Mouse (Mus musculus) CH12.LX (cell line): ENCODE results near the gene Foxk1. TPM values are rescaled to one million over a fixed set of nuclear protein-coding genes. Genes with fewer than 3 reads are reported as not detected.
A peak's percentile ranks its signal among the peaks of the same experiment; 100 is the strongest.

Experiments used
- DNase-seq: peaks from one replicate; pipeline ENCODE4 v3.0.0-alpha.2; 2013; ENCODE audit errors: extremely low read depth
- H3K27ac ChIP-seq: 2 replicates; pipeline ENCODE4 v1.5.1; 2012; ENCODE audit warnings: low read depth, mild to moderate bottlenecking, control low read depth, moderate library complexity; ENCODE audit not compliant: insufficient read depth
- H3K27me3 ChIP-seq: replicated peaks from 2 replicates; pipeline ENCODE3; 2012; ENCODE audit warnings: inconsistent platforms
- H3K36me3 ChIP-seq, 2 experiments: replicated peaks in 1 of 2; 2 replicates each; pipeline versions ENCODE3 to v1.6.1; 2012; ENCODE audit warnings: inconsistent platforms in 1 of 2, low read length in 1 of 2, mild to moderate bottlenecking in 1 of 2, mixed read lengths in 1 of 2, moderate library complexity in 1 of 2; ENCODE audit not compliant: control insufficient read depth in 1 of 2, insufficient read depth in 1 of 2
- H3K4me1 ChIP-seq, 2 experiments: 2 replicates each; pipeline ENCODE4 v1.6.1; 2012; ENCODE audit warnings: inconsistent platforms in 1 of 2, moderate library complexity in 1 of 2; ENCODE audit not compliant: insufficient read depth in 2 of 2, control insufficient read depth in 1 of 2
- H3K4me2 ChIP-seq: 2 replicates; pipeline ENCODE4 v1.6.1; 2012; ENCODE audit warnings: low read depth, mild to moderate bottlenecking, control low read depth; ENCODE audit not compliant: poor library complexity, insufficient read depth, severe bottlenecking
- H3K4me3 ChIP-seq, 3 experiments: fragments of 150-350 bp in 1 of 3; sonication (generic) in 1 of 3; replicated peaks in 1 of 3; 2 replicates each; pipeline versions ENCODE3 to v1.5.1; 2011 to 2012; ENCODE audit warnings: low read depth in 2 of 3, low read length in 2 of 3, mild to moderate bottlenecking in 2 of 3, moderate library complexity in 2 of 3, control low read depth in 1 of 3, improper control_type of control experiment in 1 of 3, inconsistent platforms in 1 of 3, mixed read lengths in 1 of 3; ENCODE audit not compliant: poor library complexity in 1 of 3
- H3K79me2 ChIP-seq: replicated peaks from 2 replicates; pipeline ENCODE4 v1.6.1; 2012; ENCODE audit warnings: mild to moderate bottlenecking, moderate library complexity; ENCODE audit not compliant: control insufficient read depth, poor library complexity, insufficient read depth, severe bottlenecking; ENCODE audit errors: extremely low read depth
- H3K9ac ChIP-seq: 2 replicates; pipeline ENCODE4 v1.6.1; 2012; ENCODE audit warnings: low read depth, mild to moderate bottlenecking, control low read depth, moderate library complexity; ENCODE audit not compliant: insufficient read depth
- H3K9me3 ChIP-seq: replicated peaks from 2 replicates; pipeline ENCODE3; 2012; ENCODE audit warnings: low read length, inconsistent platforms, mixed read lengths
- BHLHE40 ChIP-seq: IDR thresholded peaks from 2 replicates; pipeline ENCODE4 v1.6.1; 2011; ENCODE audit warnings: mild to moderate bottlenecking, low read depth, low read length, improper control_type of control experiment
- CHD1 ChIP-seq: IDR thresholded peaks from 2 replicates; pipeline ENCODE4 v1.6.1; 2012; ENCODE audit warnings: low read depth, low read length, improper control_type of control experiment, inconsistent platforms
- CHD2 ChIP-seq: IDR thresholded peaks from 2 replicates; pipeline ENCODE4 v1.6.1; 2011; ENCODE audit warnings: low read length, improper control_type of control experiment
- CTCF ChIP-seq, 2 experiments: IDR thresholded peaks in 1 of 2; conservative IDR thresholded peaks in 1 of 2; 2 replicates each; pipeline ENCODE4 v1.5.1; 2011 to 2012; ENCODE audit warnings: low read depth in 2 of 2, low read length in 2 of 2, improper control_type of control experiment in 1 of 2, inconsistent platforms in 1 of 2, mild to moderate bottlenecking in 1 of 2, moderate library complexity in 1 of 2
- E2F4 ChIP-seq: IDR thresholded peaks from 2 replicates; pipeline ENCODE4 v1.6.1; 2011; ENCODE audit warnings: low read depth, low read length, improper control_type of control experiment; ENCODE audit not compliant: insufficient replicate concordance
- ELF1 ChIP-seq: IDR thresholded peaks from 2 replicates; pipeline ENCODE4 v1.6.1; 2014; ENCODE audit warnings: low read depth, mild to moderate bottlenecking, inconsistent platforms, low read length, improper control_type of control experiment
- EP300 ChIP-seq: IDR thresholded peaks from 2 replicates; pipeline ENCODE4 v1.6.1; 2011; ENCODE audit warnings: low read length, improper control_type of control experiment
- ETS1 ChIP-seq: conservative IDR thresholded peaks from 2 replicates; pipeline ENCODE4 v1.6.1; 2012; ENCODE audit warnings: low read depth, mild to moderate bottlenecking, inconsistent platforms, low read length, improper control_type of control experiment, moderate library complexity
- GABPA ChIP-seq: IDR thresholded peaks from 2 replicates; pipeline ENCODE4 v1.6.1; 2012; ENCODE audit warnings: low read depth, low read length, improper control_type of control experiment, inconsistent platforms; ENCODE audit not compliant: insufficient replicate concordance
- HCFC1 ChIP-seq: IDR thresholded peaks from 2 replicates; pipeline ENCODE4 v1.6.1; 2012; ENCODE audit warnings: low read depth, mild to moderate bottlenecking, inconsistent platforms, low read length, improper control_type of control experiment
- IRF4 ChIP-seq: IDR thresholded peaks from 2 replicates; pipeline ENCODE4 v1.6.1; 2014; ENCODE audit warnings: low read depth, mild to moderate bottlenecking, inconsistent platforms, low read length, improper control_type of control experiment
- JUN ChIP-seq: IDR thresholded peaks from 2 replicates; pipeline ENCODE4 v1.6.1; 2011; ENCODE audit warnings: low read depth, mild to moderate bottlenecking, low read length, improper control_type of control experiment, moderate library complexity; ENCODE audit not compliant: insufficient read depth
- JUND ChIP-seq: conservative IDR thresholded peaks from 2 replicates; pipeline ENCODE4 v1.6.1; 2011; ENCODE audit warnings: low read depth, low read length, improper control_type of control experiment
- KAT2A ChIP-seq: IDR thresholded peaks from 2 replicates; pipeline ENCODE4 v1.6.1; 2012; ENCODE audit warnings: low read length, improper control_type of control experiment, inconsistent platforms; ENCODE audit not compliant: insufficient replicate concordance
- MAFK ChIP-seq: IDR thresholded peaks from 2 replicates; pipeline ENCODE4 v1.6.1; 2011; ENCODE audit warnings: low read length, improper control_type of control experiment; ENCODE audit not compliant: insufficient replicate concordance
- MAX ChIP-seq: IDR thresholded peaks from 2 replicates; pipeline ENCODE4 v1.6.1; 2011; ENCODE audit warnings: low read length, improper control_type of control experiment
- MAZ ChIP-seq: IDR thresholded peaks from 2 replicates; pipeline ENCODE4 v1.6.1; 2012; ENCODE audit warnings: low read depth, mild to moderate bottlenecking, inconsistent platforms, low read length, improper control_type of control experiment, moderate library complexity
- MEF2A ChIP-seq: IDR thresholded peaks from 2 replicates; pipeline ENCODE4 v1.6.1; 2014; ENCODE audit warnings: low read depth, mild to moderate bottlenecking, inconsistent platforms, low read length, improper control_type of control experiment, borderline replicate concordance
- MXI1 ChIP-seq: IDR thresholded peaks from 2 replicates; pipeline ENCODE4 v1.6.1; 2011; ENCODE audit warnings: mild to moderate bottlenecking, low read depth, low read length, improper control_type of control experiment
- MYC ChIP-seq: IDR thresholded peaks from 2 replicates; pipeline ENCODE4 v1.6.1; 2011; ENCODE audit warnings: low read depth, mild to moderate bottlenecking, improper control_type of control experiment, low read length
- NELFE ChIP-seq: IDR thresholded peaks from 2 replicates; pipeline ENCODE4 v1.6.1; 2011; ENCODE audit warnings: low read depth, low read length, improper control_type of control experiment
- NRF1 ChIP-seq: IDR thresholded peaks from 2 replicates; pipeline ENCODE4 v1.6.1; 2014; ENCODE audit warnings: low read depth, mild to moderate bottlenecking, inconsistent platforms, low read length, improper control_type of control experiment, moderate library complexity
- PAX5 ChIP-seq: IDR thresholded peaks from 2 replicates; pipeline ENCODE4 v1.6.1; 2012; ENCODE audit warnings: low read length, inconsistent platforms, mixed read lengths
- POLR2A ChIP-seq: IDR thresholded peaks from 2 replicates; pipeline ENCODE4 v1.6.1; 2011; ENCODE audit warnings: low read depth, mild to moderate bottlenecking, improper control_type of control experiment, low read length
- POLR2AphosphoS2 ChIP-seq: IDR thresholded peaks from 2 replicates; pipeline ENCODE4 v1.6.1; 2011; ENCODE audit warnings: low read depth, low read length, improper control_type of control experiment
- RAD21 ChIP-seq: IDR thresholded peaks from 2 replicates; pipeline ENCODE4 v1.6.1; 2011; ENCODE audit warnings: low read depth, mild to moderate bottlenecking, low read length, improper control_type of control experiment, moderate library complexity
- RCOR1 ChIP-seq: conservative IDR thresholded peaks from 2 replicates; pipeline ENCODE4 v1.6.1; 2012; ENCODE audit warnings: low read depth, mild to moderate bottlenecking, inconsistent platforms, low read length, improper control_type of control experiment
- SIN3A ChIP-seq: IDR thresholded peaks from 2 replicates; pipeline ENCODE4 v1.6.1; 2012; ENCODE audit warnings: low read length, improper control_type of control experiment, inconsistent platforms
- SMC3 ChIP-seq: IDR thresholded peaks from 2 replicates; pipeline ENCODE4 v1.6.1; 2011; ENCODE audit warnings: low read depth, low read length, improper control_type of control experiment
- TBP ChIP-seq: conservative IDR thresholded peaks from 2 replicates; pipeline ENCODE4 v1.6.1; 2011; ENCODE audit warnings: low read depth, low read length, improper control_type of control experiment
- TCF12 ChIP-seq: IDR thresholded peaks from 2 replicates; pipeline ENCODE4 v1.6.1; 2014; ENCODE audit warnings: low read depth, mild to moderate bottlenecking, inconsistent platforms, low read length, improper control_type of control experiment
- UBTF ChIP-seq: IDR thresholded peaks from 2 replicates; pipeline ENCODE4 v1.6.1; 2012; ENCODE audit warnings: low read depth, mild to moderate bottlenecking, inconsistent platforms, low read length, improper control_type of control experiment, moderate library complexity
- USF1 ChIP-seq: IDR thresholded peaks from 2 replicates; pipeline ENCODE4 v1.6.1; 2014; ENCODE audit warnings: low read depth, mild to moderate bottlenecking, inconsistent platforms, low read length, improper control_type of control experiment
- USF2 ChIP-seq: conservative IDR thresholded peaks from 2 replicates; pipeline ENCODE4 v1.6.1; 2011; ENCODE audit warnings: low read depth, low read length, improper control_type of control experiment
- ZC3H11A ChIP-seq: IDR thresholded peaks from 2 replicates; pipeline ENCODE4 v1.6.1; 2012; ENCODE audit warnings: low read depth, mild to moderate bottlenecking, inconsistent platforms, low read length, improper control_type of control experiment
- ZKSCAN1 ChIP-seq: IDR thresholded peaks from 2 replicates; pipeline ENCODE4 v1.6.1; 2012; ENCODE audit warnings: low read depth, inconsistent platforms, low read length, improper control_type of control experiment, borderline replicate concordance
- ZMIZ1 ChIP-seq: IDR thresholded peaks from 2 replicates; pipeline ENCODE4 v1.6.1; 2012; ENCODE audit warnings: low read depth, mild to moderate bottlenecking, inconsistent platforms, low read length, improper control_type of control experiment
- ZNF384 ChIP-seq: IDR thresholded peaks from 2 replicates; pipeline ENCODE4 v1.6.1; 2012; ENCODE audit warnings: low read depth, low read length, improper control_type of control experiment, inconsistent platforms
- dilution Hi-C: fragments of 300-500 bp; cut with MboI; formaldehyde crosslinking; loops from 2 replicates; pipeline ENCODE4 v1.14.3; 2020; ENCODE audit warnings: low sequenced_read_pairs; ENCODE audit not compliant: extremely low pct_unique_long_range_greater_than_20kb, extremely low pct_ligation_motif_present
- in situ Hi-C: fragments of 300-500 bp; cut with MboI; formaldehyde crosslinking; loops from 3 replicates; pipeline ENCODE4 v1.14.3; 2019; ENCODE audit warnings: low sequenced_read_pairs, low pct_ligation_motif_present, low pct_unique_long_range_greater_than_20kb, mixed read lengths
- polyA plus RNA-seq: library from polyadenylated mRNA; unstranded; fragments of >175 nt; gene quantifications from 2 replicates; pipeline ENCODE4 v1.2.1, GENCODE M21; 2012; ENCODE audit warnings: low read depth; ENCODE audit not compliant: insufficient read length
- total RNA-seq, 2 experiments: library from RNA; depleted of rRNA; stranded (reverse); fragments of 300-350 nt in 1 of 2; fragments of >200 nt in 1 of 2; gene quantifications; 2 replicates each; pipeline ENCODE4 v1.2.3; 2012 to 2014

Gene Foxk1
- total RNA-seq (2012; rRNA removed) (10.9 and 11.3 TPM in 2 replicates), total RNA-seq (2014; rRNA removed) (5.3 and 5.6 TPM in 2 replicates), polyA plus RNA-seq (20.3 and 23.4 TPM in 2 replicates)

DNA sequence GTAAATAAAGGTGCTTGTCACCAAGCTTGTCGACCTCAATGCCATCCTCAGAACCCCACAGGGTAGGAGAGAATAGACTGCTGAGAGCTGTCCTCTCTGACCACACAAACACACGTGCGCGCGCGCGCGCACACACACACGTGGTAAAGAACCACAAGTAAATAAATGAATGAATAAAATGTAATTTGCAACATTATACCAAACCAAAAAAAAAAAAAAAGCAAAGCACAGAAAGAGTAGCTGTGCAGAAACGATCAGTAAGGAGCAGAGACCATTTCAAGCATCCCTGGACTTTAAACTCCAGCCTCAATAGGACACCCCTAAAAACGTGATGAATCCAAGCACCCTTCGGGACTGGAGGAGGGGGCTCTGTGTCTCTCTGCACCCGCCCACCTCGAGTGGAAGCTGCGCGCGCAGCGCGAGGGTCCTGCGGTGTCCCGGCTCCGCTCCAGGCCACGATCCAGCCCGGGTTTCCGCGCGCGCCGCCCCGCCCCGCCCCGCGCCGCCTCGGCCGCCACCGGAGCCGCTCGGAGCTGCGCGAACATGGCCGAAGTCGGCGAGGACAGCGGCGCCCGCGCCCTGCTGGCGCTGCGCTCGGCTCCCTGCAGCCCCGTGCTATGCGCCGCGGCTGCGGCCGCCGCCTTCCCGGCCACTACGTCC, at the start of gene Foxk1:
Gene Foxk1, plus strand, starts transcription at position 517 of the 660 bp plus-strand sequence.
- peak; percentile 54; the same call in 1 of the 2 replicates for TF ChIP-seq CHD1
- peak; percentile 90 for TF ChIP-seq NRF1
- TF ChIP-seq ZNF384 = peak; percentile 73
- TF ChIP-seq ZMIZ1 = no peak
- no peak for TF ChIP-seq RCOR1
- 0 out of 2 replicates have a peak, but pooled peaks have one; percentile 6 for TF ChIP-seq SMC3
- TF ChIP-seq TBP = 0 out of 2 replicates have a peak, but pooled peaks have one; percentile 27
- no peak for TF ChIP-seq E2F4
- no peak for TF ChIP-seq ZC3H11A
- no peak for TF ChIP-seq USF1
- 0 out of 2 replicates have a peak, but pooled peaks have one; percentile 54 for TF ChIP-seq MAZ
- no peak; the same call in 1 of the 2 replicates for TF ChIP-seq RAD21
- peak; percentile 82 for TF ChIP-seq TCF12
- TF ChIP-seq BHLHE40 = peak; percentile 82
- TF ChIP-seq MAFK = no peak
- TF ChIP-seq MXI1 = peak; percentile 81; the same call in 1 of the 2 replicates
- no peak for TF ChIP-seq CTCF (conservative IDR thresholded peaks at IDR 0.05 in 1 of 2, IDR thresholded peaks at IDR 0.05 in 1 of 2; ENCODE audit: low read depth in 2 of 2, low read length in 2 of 2)
- TF ChIP-seq IRF4 = no peak; the same call in 1 of the 2 replicates
- TF ChIP-seq MAX = peak; percentile 84
- TF ChIP-seq KAT2A = no peak
- TF ChIP-seq ETS1 = no peak
- TF ChIP-seq NELFE = peak; percentile 40; the same call in 1 of the 2 replicates
- TF ChIP-seq GABPA = no peak
- no peak for TF ChIP-seq ZKSCAN1
- TF ChIP-seq EP300 = no peak
- TF ChIP-seq MYC = peak; percentile 79
- TF ChIP-seq JUN = no peak
- no peak for TF ChIP-seq POLR2AphosphoS2
- no peak for TF ChIP-seq PAX5
- TF ChIP-seq SIN3A = peak; percentile 82
- no peak for TF ChIP-seq USF2
- TF ChIP-seq JUND = no peak
- TF ChIP-seq POLR2A = peak; percentile 63
- peak; percentile 52; the same call in 1 of the 2 replicates for TF ChIP-seq ELF1
- no peak for TF ChIP-seq CHD2
- TF ChIP-seq MEF2A = peak; percentile 65; the same call in 1 of the 2 replicates
- TF ChIP-seq HCFC1 = peak; percentile 49
- no peak for TF ChIP-seq UBTF
- TF ChIP-seq, all 38 proteins: peak for 17
- Histone ChIP-seq H3K27me3 (no peaks in the 10 kb centered on the region), H3K36me3 (peaks cover 7 to 33% of the 10 kb centered on the region in 2 experiments), H3K4me1 (peaks cover 14 to 42% of the 10 kb centered on the region in 2 experiments), H3K27ac (peak within 1 kb of the TSS; percentile 43; the same call in 1 of the 2 replicates), H3K9me3 (no peaks in the 10 kb centered on the region), H3K4me2 (peak within 1 kb of the TSS; percentile 82), H3K79me2 (peaks cover 33% of the 10 kb centered on the region), H3K9ac (peak within 1 kb of the TSS; percentile 91), H3K4me3 (peak within 1 kb of the TSS; percentile 78 to 99 (median 98))
- in situ Hi-C loops = loop anchor here (5.0 kb wide), 1 partner anchor 34 kb away; no protein-coding TSS in a partner anchor
- peak; percentile 70 for DNase-seq
- dilution Hi-C loops = no loop called here
